Comparison of ENCODE assay signal across 23 mouse cellular contexts in the genomic region with DNA sequence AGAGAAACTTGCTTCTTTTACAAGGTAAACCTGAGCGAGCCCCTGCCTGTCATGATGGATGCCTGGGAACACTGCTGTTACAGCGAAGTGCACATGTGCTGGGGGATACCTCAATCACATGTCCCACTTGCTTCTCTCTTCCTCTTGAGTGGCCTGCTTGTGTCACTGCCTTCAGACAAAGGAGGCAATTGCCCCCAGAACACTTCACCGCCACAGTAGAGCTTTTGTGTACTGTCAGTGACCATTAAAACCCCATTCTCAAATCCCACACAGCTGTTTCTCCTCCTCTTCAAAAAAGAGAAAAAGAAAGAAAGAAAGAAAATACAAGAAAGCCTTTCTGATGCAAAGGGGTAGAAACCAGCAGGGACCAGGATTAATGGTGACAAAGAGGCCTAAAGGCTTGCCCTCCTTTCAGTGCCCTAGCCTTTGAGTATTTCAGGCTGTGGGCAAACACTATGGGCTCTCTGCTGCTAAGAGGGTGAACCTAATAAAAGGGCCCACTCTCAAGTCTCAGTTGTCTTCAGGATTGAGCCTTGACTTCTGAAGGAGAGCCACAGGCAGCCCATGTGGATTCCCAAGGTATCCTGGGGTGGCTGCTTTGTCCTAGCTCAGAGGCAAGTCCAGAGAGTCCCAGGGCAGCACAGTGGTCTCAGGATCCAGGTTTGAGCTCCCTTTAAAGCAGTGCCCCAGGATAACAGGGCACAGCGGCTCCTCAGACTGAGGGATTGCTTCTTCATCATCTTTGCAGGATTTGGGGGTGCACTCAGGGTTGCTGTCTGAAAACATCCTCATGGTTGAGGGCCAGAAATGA. TPM values are rescaled to one million over a fixed set of nuclear protein-coding genes. Genes with fewer than 3 reads are reported as not detected.
DNase-seq lines count a peak whose midpoint lies in the region; ATAC-seq and TF ChIP-seq lines count a peak whose summit lies in the region.
"Had no signal": no experiment of that assay in that cellular context is flagged by ENCODE, and none has a peak within 500 bp of the region (broad histone marks: within the 10 kb centered on the region; RNA-seq: fewer than 3 reads in every experiment).

No protein-coding gene starts in this region.

- peaks cover 81% of the 10 kb centered on the region for H3K27me3 ChIP-seq in midbrain, embryonic 10.5 days (ENCODE audit: low read depth, poor library complexity, severe bottlenecking)
- no peaks in the 10 kb centered on the region for H3K27me3 ChIP-seq in midbrain, postnatal 0 days (ENCODE audit: insufficient read depth, low read length)
- no peaks in the 10 kb centered on the region for H3K27me3 ChIP-seq in neural tube, embryonic 13.5 days
- H3K27me3 ChIP-seq: embryonic facial prominence, embryonic 12.5 days; heart, embryonic 15.5 days; limb, embryonic 15.5 days had no signal

- H3K27ac ChIP-seq in midbrain, embryonic 10.5 days (replicated peaks) = peak overlapping the region; percentile 75
- no peak overlapping the region for H3K27ac ChIP-seq in midbrain, postnatal 0 days (ENCODE audit: low read depth, low read length)
- peak overlapping the region; percentile 33; the same call in 1 of the 2 replicates for H3K27ac ChIP-seq in neural tube, embryonic 13.5 days (replicated peaks)
- H3K27ac ChIP-seq: embryonic facial prominence, embryonic 12.5 days; heart, adult 2 months; heart, embryonic 15.5 days; limb, embryonic 15.5 days had no signal

- H3K4me2 ChIP-seq in midbrain, postnatal 0 days (ENCODE audit: low read depth, low read length, poor library complexity, severe bottlenecking) = no peak overlapping the region
- H3K4me2 ChIP-seq in neural tube, embryonic 13.5 days = no peak overlapping the region
- H3K4me2 ChIP-seq: embryonic facial prominence, embryonic 12.5 days; heart, embryonic 15.5 days; limb, embryonic 15.5 days had no signal

- DNase-seq in midbrain, embryonic 10.5 days (ENCODE audit: low spot score) = peak; percentile 46
- no peak for DNase-seq in midbrain, postnatal 0 days (ENCODE audit: low spot score)
- peak; percentile 13 for DNase-seq in embryo, embryonic 11.5 days (ENCODE audit: low read depth, low spot score)
- peak; percentile 55 for DNase-seq in mesoderm, embryonic 11.5 days (ENCODE audit: low read depth, low spot score)
- DNase-seq in spleen, postnatal 10 days (ENCODE audit: low spot score in 2 of 2) = no peak
- DNase-seq in thymus, postnatal 4 days = no peak
- no peak for DNase-seq in thymus, postnatal 14 days
- DNase-seq: cerebellum, adult 9-10 months; gastrocnemius, postnatal 14 days; heart, adult 2 months; kidney, adult 2 months; kidney, postnatal 25 days; liver, postnatal 0 days; lung, postnatal 10 days; thymus, postnatal 25 days had no signal

- H3K9me3 ChIP-seq in midbrain, embryonic 10.5 days (replicated peaks) = no peaks in the 10 kb centered on the region
- no peaks in the 10 kb centered on the region for H3K9me3 ChIP-seq in midbrain, postnatal 0 days (ENCODE audit: low read length)
- H3K9me3 ChIP-seq in neural tube, embryonic 13.5 days = no peaks in the 10 kb centered on the region
- H3K9me3 ChIP-seq: embryonic facial prominence, embryonic 12.5 days; heart, embryonic 15.5 days; limb, embryonic 15.5 days had no signal

- no peak overlapping the region for H3K9ac ChIP-seq in midbrain, postnatal 0 days (replicated peaks; ENCODE audit: low read length, poor library complexity, severe bottlenecking)
- H3K9ac ChIP-seq in neural tube, embryonic 13.5 days = no peak overlapping the region
- H3K9ac ChIP-seq: embryonic facial prominence, embryonic 12.5 days; heart, embryonic 15.5 days; limb, embryonic 15.5 days; liver, postnatal 0 days had no signal

- H3K36me3 ChIP-seq in midbrain, embryonic 10.5 days = 0 out of 2 replicates have a peak, but pooled peaks cover 7% of the 10 kb centered on the region
- no peaks in the 10 kb centered on the region for H3K36me3 ChIP-seq in midbrain, postnatal 0 days (ENCODE audit: insufficient read depth, low read length)
- no peaks in the 10 kb centered on the region for H3K36me3 ChIP-seq in neural tube, embryonic 13.5 days
- H3K36me3 ChIP-seq: embryonic facial prominence, embryonic 12.5 days; heart, embryonic 15.5 days; limb, embryonic 15.5 days had no signal

- WGBS in midbrain, embryonic 10.5 days = 18% methylated on average over 4 of the region's 4 CpGs
- WGBS in midbrain, postnatal 0 days = 25% methylated on average over 4 of the region's 4 CpGs
- WGBS in neural tube, embryonic 13.5 days = 16% methylated on average over 4 of the region's 4 CpGs

- H3K4me1 ChIP-seq in midbrain, embryonic 10.5 days = peaks cover 28% of the 10 kb centered on the region
- H3K4me1 ChIP-seq in midbrain, postnatal 0 days (ENCODE audit: insufficient read depth, low read length) = no peaks in the 10 kb centered on the region
- H3K4me1 ChIP-seq in neural tube, embryonic 13.5 days (replicated peaks) = peaks cover 25% of the 10 kb centered on the region
- H3K4me1 ChIP-seq: embryonic facial prominence, embryonic 12.5 days; limb, embryonic 15.5 days had no signal

- ATAC-seq in midbrain, postnatal 0 days (ENCODE audit: low FRiP score) = no peak
- no peak; the same call in 1 of the 2 replicates for ATAC-seq in neural tube, embryonic 13.5 days (ENCODE audit: low read depth)
- ATAC-seq: inflammation-experienced regulatory T-cells, adult 6 months; liver, postnatal 0 days had no signal

- no peak overlapping the region; the same call in 1 of the 2 replicates for H3K4me3 ChIP-seq in midbrain, embryonic 10.5 days
- no peak overlapping the region for H3K4me3 ChIP-seq in midbrain, postnatal 0 days (ENCODE audit: low read depth, low read length)
- H3K4me3 ChIP-seq in neural tube, embryonic 13.5 days = no peak overlapping the region
- H3K4me3 ChIP-seq: embryonic facial prominence, embryonic 12.5 days; erythroblast, embryonic 14.5 days; heart, adult 2 months; heart, embryonic 15.5 days; limb, embryonic 15.5 days had no signal

- no peak for TF ChIP-seq CTCF in midbrain, postnatal 0 days (IDR thresholded peaks at IDR 0.05)

RNA-seq across cellular contexts. Expression of gene Nrip3, which starts 31.7 kb away (rescaled TPM):
- polyA plus RNA-seq in midbrain, embryonic 10.5 days (2016; fragmentation: Nextera tagmentation; extraction: Ambion mirVana) = 1.5 and 2.0 TPM in 2 replicates
- 25.4 and 38.5 TPM in 2 replicates for total RNA-seq in midbrain, postnatal 0 days (2014; rRNA removed)
- polyA plus RNA-seq in midbrain, postnatal 0 days (2015; fragmentation: Nextera tagmentation; extraction: Ambion mirVana) = 17.8 and 21.7 TPM in 2 replicates
- polyA plus RNA-seq in neural tube, embryonic 13.5 days (2015; fragmentation: Nextera tagmentation; extraction: Ambion mirVana) = 4.7 and 5.0 TPM in 2 replicates
- total RNA-seq: hematopoietic stem cell, adult 5-6 weeks had no signal

RNA-seq across cellular contexts. Expression of gene Scube2, which starts 51.9 kb away (rescaled TPM):
- 3.8 and 6.7 TPM in 2 replicates for polyA plus RNA-seq in midbrain, embryonic 10.5 days (2016; fragmentation: Nextera tagmentation; extraction: Ambion mirVana)
- 3.0 and 4.3 TPM in 2 replicates for total RNA-seq in midbrain, postnatal 0 days (2014; rRNA removed)
- polyA plus RNA-seq in midbrain, postnatal 0 days (2015; fragmentation: Nextera tagmentation; extraction: Ambion mirVana) = 1.3 and 2.2 TPM in 2 replicates
- 4.4 and 4.6 TPM in 2 replicates for polyA plus RNA-seq in neural tube, embryonic 13.5 days (2015; fragmentation: Nextera tagmentation; extraction: Ambion mirVana)
- total RNA-seq: hematopoietic stem cell, adult 5-6 weeks; megakaryocyte progenitor cell, adult 5-6 weeks had no signal
- polyA plus RNA-seq: erythroblast, embryonic 14.5 days; inflammation-experienced regulatory T-cells, adult 6 months had no signal

Comparison
In these comparisons a context has a peak if more than half of its experiments do, and no peak if none do; other contexts are left out.
1. DNase-seq: peak in midbrain, embryonic 10.5 days (single experiment), embryo, embryonic 11.5 days (single experiment) and mesoderm, embryonic 11.5 days (single experiment); none in midbrain, postnatal 0 days (single experiment), spleen, postnatal 10 days (0 of 2), thymus, postnatal 4 days (single experiment) and thymus, postnatal 14 days (single experiment).